Mouse (Mus musculus) heart, postnatal 10 days (tissue): ENCODE results near the gene Platr17. TPM values are rescaled to one million over a fixed set of nuclear protein-coding genes. Genes with fewer than 3 reads are reported as not detected.
A peak's percentile ranks its signal among the peaks of the same experiment; 100 is the strongest.
"Not testable (repeated sequence)": the region's sequence is repeated elsewhere in the genome, so short reads cannot be mapped to it uniquely, and the experiment has no call there.

Experiments used
- DNase-seq, 2 experiments: peaks; one replicate each; pipeline ENCODE4 v3.0.0; 2021
- intact Hi-C: fragments of 180-260 bp; cut with DNase I; formaldehyde crosslinking; loops from one replicate; pipeline ENCODE4 v1.15.1; 2025
- total RNA-seq, 2 experiments: library from RNA; stranded (reverse); gene quantifications; 2 replicates each; pipeline ENCODE4 v1.2.3; 2021

Platr17 gene
- total RNA-seq, 2 experiments from 2014 or later: not detected

DNA sequence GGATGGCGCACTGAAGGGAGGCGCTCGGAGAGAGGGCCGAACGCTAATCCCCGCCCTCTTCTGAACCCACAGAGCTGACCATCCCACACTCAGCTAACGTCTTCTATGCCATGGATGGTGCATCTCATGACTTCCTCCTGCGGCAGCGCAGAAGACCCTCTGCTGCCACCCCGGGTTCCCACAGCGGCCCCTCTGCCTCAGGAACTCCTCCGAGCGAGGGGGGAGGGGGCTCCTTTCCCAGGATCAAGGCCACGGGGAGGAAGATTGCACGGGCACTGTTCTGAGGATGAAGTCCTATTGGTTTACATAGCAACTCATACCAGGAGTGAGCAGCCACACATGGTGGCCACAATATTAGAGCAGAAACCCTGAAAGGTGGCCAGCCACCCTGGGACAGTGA is 32.1 kb downstream of the Platr17 start:
- no peak for DNase-seq
- intact Hi-C loops: no loop called here

DNA sequence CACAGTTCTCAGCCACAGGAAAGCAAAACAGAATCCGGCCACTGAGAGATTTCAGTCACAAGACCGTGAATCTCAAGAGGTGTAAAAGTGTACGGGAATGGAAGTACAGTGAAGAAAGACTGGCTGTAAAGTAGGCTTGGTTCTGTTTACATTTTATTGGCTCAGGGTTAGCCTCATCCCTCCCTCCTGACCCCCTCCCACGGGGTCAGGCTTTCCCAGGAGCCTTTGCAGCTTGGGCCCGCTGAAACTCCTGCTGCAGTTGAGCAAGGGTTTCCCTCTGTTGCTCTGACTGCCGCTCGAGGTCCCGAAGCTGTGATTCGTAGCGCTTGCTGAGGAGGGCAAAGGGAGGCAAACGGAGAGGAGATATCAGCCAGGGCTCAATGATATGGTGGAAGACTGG is 33.8 kb downstream of the Platr17 start:
- intact Hi-C loops: no loop called here
- no peak for DNase-seq

DNA sequence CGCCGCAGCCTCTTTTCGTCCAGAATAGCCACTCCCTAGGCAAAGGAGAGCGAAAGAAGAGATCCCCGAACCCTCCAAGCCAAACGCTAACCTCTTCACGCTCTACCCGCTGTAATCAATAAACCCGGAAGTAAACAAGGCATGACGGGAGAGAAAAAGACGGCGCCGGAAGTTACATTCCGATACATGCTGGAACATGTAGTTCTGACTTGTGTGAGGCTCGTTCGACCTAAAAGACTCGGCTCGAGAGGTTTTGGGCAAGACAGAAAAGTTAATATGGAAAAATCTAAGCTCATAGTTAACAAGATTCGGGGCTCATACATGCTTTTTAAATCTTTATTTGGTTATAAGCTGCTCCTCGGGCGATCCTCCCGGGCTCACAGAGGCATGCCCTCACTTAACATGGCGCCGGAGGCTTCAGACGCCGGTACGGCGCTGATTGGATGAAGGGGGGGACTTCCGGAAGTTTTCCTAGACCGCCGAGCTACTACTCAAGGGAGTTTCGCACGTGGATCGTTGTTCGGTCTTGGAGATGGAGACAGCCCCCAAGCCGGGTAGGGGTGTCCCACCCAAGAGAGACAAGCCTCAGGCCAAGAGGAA is 35.4 kb downstream of the Platr17 start, which contains the start of the genes Pfdn6 and Wdr46:
Pfdn6 (minus strand) TSS at position 138 of the 600 bp plus-strand sequence.
Wdr46 (plus strand) TSS at position 455 of the 600 bp plus-strand sequence.
- DNase-seq: peak; percentile 91 to 93
- intact Hi-C loops: no loop called here

DNA sequence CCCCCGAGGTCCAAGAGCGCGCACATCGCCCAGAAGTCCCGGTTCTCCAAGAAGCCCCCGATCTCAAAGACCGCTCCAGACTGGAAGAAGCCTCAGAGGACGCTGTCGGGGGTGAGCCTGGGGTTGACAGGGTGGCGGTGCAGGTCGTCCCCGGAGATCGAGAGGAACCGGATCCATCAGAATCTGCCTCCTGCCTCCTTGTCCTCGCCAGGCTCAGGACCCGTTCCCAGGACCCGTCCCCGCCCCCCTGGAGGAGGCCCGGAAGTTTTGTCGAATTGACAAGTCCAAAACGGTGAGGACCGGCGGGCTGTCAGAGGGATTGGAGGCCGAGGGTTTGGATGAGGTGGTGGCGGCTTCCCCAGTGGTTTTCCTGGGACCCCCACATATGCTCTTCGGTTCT is 36.0 kb downstream of the Platr17 start:
- peak in 1 of 2 experiments; percentile 28 for DNase-seq
- intact Hi-C loops: no loop called here

DNA sequence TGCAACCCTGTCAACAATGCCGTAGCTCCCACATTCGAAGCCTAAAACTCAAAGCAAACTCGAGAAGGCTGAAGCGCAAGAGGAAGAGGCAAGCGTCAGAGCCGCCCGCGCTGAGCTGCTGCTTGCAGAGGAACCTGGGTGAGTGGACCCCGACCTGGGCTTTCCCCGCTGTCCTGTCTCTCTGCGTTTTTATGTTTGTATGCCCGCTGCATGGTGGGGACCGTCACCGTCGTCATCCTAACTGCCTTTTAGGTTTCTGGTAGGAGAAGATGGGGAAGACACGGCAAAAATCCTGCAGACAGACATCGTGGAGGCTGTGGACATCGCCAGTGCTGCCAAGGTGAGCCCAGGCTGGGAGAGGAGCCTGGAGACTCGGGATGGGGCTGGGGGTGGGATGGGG is 36.4 kb downstream of the Platr17 start:
- intact Hi-C loops: no loop called here

DNA sequence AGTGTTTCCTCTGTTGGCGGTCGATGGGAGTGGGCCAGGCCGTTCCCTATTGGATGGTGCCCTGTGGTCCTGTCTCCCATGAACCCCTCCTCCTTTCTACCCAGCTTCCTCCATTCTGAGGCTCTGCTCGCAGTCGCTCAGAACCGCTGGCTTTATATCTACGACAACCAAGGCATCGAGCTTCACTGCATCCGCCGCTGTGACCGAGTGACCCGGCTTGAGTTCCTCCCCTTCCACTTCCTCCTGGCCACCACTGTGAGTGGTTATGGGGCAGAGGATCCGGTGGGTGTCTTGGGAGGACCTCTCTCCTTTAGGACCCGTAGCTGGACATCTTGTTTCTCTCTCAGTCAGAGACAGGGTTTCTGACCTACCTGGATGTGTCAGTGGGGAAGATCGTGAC is 38.5 kb downstream of the Platr17 start:
- intact Hi-C loops: no loop called here
- no peak for DNase-seq

More for the DNA sequence above, 36.4 kb downstream of the Platr17 start:
- no peak for DNase-seq

DNA sequence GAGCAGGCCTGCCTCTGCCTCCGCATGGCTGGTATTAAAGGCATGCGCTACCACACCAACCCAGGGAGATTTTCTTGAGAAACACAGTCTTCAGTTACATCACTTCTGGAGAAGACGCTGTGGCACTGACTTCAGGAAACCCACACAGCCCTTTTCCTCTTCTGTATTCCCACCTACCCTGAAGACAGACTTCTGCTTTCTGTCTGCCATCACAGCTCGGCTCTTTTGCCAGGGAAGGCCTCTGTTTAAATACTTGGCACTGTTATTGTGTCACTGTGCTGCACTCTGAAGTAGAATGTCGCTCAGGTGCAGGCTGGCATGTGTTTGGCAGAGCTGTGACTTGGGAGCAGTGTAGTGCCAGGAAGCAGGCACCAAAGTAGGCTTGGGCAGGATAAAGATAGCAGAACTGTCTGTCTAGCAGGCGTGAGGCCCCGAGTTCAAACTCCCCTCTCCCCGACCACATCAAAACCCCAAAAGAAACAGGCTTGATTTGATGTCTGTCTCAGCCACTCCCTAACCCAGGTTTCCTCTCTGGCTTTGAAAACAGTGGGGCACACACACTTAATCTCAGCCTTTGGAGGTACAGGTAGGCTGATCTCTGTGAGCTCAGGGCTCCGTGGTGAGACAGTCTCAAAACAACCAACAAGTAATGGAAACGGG is 42.6 kb downstream of the Platr17 start:
- intact Hi-C loops: no loop called here
- no peak for DNase-seq

DNA sequence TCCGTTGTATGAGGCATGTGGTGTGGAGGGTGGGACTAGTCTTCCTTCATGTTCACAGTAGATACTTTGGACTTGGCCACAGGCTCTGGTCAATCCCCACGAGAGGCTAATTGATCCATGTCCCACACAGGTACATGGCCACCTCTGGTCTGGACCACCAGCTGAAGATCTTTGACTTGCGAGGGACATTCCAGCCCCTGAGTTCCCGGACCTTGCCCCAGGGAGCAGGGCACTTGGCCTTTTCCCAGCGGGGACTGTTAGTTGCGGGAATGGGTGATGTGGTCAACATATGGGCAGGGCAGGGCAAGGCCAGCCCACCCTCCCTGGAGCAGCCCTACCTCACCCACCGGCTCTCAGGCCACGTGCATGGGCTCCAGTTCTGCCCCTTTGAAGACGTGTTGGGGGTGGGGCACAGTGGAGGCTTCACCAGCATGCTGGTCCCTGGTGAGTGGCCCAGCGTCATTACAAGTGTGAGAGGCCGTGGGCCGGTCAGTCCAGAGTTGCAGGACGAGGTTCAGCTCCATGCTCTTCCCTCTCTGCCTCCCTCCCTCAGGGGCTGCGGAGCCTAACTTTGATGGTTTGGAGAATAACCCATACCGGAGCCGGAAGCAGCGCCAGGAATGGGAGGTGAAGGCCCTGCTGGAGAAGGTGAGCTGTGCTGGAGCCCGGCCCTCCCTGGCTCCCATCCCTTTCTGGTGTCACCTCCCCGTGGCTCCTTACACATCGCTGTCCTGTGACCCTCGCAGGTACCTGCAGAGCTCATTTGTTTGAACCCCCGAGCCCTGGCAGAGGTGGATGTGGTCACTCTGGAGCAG is 43.4 kb downstream of the Platr17 start:
- DNase-seq: no peak
- intact Hi-C loops: no loop called here

DNA sequence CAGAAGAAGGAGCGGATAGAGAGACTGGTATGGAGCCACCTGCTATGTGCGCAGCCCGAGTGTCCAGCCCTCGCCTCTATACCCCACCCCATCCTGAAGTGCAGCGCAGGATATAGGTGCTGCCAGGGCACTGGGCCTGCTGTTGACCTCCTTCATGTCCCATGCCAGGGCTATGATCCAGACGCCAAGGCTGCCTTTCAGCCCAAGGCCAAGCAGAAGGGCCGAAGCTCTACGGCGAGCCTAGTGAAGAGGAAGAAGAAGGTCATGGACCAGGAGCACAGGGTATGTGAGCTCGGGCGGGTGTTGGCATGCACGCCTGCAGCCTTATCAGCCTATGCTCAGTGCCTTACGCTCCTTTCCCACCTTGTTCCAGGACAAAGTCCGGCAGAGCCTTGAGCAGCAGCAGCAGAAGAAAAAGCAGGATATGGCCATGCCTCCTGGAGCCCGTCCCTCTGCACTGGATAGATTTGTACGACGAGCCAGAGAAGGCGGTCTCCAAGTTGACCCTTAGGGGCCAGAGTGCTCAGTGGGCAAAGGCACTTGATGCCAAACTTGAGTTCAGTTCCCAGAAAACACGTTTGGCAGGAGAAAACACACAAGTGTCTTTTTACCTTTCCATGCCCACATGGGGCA is 44.1 kb downstream of the Platr17 start:
- intact Hi-C loops: no loop called here
- no peak for DNase-seq

DNA sequence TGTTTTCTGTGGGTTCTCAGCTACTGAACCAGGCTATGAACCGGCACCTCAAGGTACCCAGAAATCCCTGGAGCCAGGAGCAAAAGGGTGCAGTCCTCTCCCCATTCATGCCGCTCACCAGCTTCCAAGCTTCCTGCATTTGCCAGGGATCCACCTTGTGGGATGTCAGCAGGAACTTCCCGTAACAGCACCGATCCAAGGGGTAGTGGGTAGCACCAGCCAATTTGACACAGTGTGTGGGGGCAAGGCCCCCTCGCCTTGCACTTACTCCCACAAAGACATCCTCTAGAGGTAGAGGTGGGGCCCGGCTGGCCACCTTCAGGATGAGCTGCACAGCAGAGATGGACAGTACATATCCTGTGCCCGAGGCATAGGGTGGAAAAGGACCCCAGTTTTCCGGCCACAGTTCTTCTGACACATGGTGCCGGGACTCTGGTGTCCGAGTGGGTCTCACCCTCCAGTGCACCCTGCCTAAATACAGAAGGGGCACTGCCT is 45.2 kb downstream of the Platr17 start:
- no peak for DNase-seq
- intact Hi-C loops: no loop called here

DNA sequence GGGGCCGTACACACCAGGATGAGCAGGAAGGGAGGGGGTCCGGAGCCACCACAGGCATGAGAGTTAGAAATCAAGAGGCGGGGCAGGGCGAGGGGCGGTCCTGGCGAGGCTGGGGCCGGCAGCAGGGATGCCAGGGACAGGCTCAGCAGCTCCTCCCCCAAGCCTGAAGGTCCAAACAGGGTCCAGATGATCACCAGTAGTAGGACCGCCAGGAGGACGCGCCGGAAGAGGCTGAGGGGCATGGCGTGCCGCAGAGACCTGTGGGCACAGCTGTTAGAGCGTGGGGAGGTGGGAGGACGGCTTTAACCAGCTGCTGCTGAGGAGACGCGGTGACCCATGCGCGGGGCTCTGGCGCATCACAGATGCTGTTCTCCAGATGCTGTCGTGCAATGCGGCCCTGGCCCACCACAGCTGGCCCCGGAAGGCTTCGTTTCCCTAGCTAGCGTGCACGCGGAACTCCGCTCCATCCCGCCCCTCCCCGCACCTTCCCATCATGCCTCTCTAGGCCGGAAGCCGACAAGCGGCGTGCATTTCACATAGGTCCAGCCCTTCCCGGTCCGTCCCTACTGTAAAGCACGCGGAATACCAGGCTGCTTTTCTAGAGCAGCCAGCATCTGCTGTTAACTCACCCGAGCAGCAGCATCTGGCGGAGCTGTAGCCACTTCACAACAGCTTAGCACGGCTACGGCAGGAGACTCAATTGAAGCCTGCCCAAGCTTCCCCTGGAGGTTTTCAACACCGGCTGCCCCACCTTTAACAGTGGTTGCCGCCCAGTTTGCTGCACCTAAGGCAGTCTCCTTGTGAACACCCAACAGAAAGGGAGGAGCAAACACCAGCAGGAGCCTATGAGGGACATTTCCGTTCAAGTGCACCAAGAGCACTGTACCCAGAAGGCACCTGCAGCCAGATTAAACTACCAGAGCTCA is 46.3 kb downstream of the Platr17 start, which contains the start of gene B3galt4:
B3galt4 (minus strand) TSS at position 468 of the 926 bp plus-strand sequence.
- intact Hi-C loops: no loop called here
- peak; percentile 77 to 84 for DNase-seq

DNA sequence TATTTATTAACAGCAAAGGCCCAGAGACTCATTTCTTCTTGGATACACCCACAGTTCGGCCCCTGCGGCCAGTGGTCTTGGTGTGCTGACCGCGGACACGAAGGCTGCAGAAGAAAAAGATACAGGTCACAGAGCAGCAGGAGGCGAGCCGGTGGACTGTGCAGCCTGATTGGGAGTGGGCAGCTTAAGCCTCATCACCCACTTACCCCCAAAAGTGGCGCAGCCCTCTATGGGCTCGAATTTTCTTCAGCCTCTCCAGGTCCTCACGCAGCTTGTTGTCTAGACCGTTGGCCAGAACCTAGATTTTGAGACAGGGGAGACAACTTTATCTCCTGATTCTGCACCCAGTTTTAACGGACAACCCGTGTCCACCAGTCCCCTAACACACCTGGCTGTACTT is 47.1 kb downstream of the Platr17 start:
- DNase-seq, intact Hi-C loops: not testable (repeated sequence)

DNA sequence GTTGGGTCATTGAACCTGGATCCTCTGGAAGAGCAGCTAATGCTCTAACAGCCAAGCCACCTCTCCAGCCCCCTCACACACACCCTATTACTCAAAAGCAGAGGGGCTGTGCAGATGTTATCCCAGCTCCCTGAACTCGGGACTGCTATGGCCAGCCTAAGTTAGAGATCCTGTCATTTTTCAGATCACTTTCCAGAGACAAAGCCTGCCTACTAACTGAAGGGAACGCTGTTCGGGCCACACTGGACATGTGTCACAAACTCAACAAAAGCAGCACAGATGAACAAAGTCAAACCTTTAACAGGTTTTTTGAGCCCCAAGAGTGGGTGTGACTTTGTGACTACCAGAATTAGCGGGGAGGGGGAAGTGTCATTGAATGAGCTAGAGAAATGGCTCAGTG is 47.9 kb downstream of the Platr17 start:
- intact Hi-C loops: no loop called here

DNA sequence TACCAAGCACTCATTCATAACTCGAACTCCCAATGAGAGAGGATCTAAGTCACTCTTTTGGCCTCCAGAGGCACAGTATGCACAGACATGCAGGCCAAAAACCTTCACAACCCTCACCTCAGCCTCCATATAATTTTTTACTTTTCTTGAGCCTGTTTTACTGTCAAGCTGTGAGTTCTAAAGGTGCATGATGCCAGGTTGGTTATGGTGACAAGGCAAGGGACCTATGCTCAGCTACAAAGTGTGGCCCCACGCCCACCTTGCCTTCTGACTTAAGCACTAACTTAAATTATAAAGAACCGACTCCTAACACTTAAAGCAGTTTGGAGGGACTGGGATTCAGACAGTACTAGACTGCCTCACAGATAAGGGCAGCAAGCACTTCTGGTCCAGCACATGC is 48.4 kb downstream of the Platr17 start:
- intact Hi-C loops: no loop called here
- no peak for DNase-seq

More for the DNA sequence above, 47.9 kb downstream of the Platr17 start:
- no peak for DNase-seq

DNA sequence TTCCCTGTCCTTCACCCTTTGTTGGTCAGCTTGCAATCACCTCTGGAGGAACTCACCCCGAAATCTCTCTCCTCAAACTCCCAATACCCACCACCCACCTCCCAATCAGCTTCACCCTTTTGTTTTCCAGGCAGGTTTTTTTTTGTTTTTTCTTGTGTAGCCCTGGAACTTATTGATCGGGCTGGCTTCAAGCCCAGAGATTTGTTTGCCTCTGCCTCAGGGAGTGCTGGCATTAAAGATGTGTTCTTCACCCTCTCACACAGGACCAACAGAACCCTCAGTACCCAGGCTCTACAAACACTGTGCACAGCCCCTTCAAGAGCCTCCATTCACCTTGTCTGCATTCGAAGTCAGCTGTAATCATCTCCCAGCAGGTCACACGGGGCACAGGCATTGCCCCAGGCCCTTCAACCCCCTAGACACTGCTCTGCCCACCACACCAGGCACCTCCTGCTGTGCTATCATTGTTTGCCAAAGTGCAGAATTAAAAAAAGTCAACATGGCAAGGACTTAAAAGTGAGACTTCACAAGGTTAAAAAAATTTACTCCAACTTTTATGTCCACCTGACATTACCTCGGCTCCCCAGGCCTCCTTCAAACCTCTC is 49.1 kb downstream of the Platr17 start:
- intact Hi-C loops: no loop called here
- DNase-seq: no peak

DNA sequence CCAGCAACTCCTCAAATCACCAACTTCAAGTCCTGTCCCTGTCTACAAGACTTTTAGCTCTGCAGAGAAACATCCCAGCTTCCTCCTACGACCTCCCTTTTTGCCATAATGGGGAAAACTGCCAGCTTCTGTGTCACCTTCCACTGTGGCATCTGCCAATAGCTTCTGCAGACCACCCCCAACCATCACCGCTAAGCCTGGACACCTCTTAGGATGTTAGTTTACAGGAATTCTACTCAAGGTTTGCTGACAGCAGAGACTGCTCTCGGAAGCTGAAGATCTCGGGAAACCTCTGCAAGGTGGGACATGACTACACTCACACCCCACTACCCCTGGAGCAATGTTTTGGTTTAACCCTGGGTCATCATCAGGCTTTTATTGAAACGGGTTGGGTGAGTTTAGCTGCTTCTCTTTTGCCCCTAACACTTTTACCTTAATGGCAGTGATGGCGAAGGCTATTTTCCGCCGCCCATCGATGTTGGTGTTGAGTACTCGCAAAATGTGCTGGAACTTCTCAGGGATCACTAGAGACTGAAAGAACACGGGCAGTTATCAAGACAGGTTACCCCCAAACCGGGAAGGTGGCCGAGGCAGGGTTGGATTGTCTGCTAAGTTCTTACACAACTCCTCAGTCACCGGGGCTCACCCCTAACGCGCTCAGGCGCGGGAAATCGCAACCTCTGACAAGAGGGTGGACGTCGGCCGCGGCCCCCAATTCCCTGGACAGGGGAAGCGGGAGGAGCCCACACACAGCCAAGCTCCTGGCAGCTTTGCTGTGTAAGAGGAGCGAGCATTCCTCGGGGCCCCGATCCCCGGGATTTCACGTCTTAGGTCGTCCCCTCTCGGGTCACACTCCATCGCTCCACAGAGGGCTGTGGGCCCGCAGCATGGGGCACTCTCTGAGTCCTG is 50.0 kb downstream of the Platr17 start:
- no peak for DNase-seq
- intact Hi-C loops: no loop called here

DNA sequence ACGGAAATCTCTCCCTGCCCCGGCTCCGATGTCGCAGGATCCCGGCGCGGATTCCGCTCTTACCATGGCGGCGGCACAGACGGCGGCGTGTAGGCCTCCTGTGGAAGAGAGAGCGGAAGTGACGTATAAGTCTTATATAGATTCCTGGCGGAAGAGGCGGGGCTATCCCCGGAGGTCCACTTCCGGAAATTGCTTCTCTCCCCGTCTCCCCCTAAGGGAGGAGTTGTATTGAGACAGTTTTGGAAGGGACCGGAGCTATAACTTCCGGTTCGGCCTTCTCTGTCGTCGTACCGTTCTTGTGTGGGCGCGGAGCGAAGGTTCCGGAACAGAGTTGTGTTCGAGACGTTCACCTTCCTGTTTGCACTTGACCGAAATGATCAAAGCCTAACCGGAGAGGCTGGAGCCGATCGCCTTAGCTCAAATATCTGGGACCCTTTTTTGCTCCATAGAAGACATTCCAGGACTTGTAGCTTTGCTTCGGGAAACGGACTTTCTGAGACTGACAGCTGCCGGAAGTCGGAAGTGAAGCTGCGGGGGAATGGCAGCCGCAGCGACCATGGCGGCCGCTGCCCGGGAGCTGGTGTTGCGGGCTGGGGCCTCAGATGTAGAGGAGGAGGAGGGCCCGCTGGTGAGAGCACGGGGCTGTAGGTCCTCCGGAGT is 50.8 kb downstream of the Platr17 start, which contains the start of the genes Vps52 and Rps18:
Vps52 (plus strand) TSS at position 258 of the 660 bp plus-strand sequence.
Rps18 (minus strand) TSS at position 447 of the 660 bp plus-strand sequence.
- intact Hi-C loops: no loop called here
- peak; percentile 98 for DNase-seq
